Mouse (Mus musculus): ENCODE measurements around the gene Sapcd2.

Gene Sapcd2

GRCm38 (mm10) chr2:25371764-25372643 lies at the start of gene Sapcd2:
Gene Sapcd2, plus strand, starts transcription at chr2:25372321.
- TF ChIP-seq GATA4 (IDR thresholded peaks at IDR 0.05; ENCODE audit: insufficient replicate concordance, low read length) = no peak

GRCm38 (mm10) chr2:25326036-25326435 lies 46.1 kb upstream of the Sapcd2 start:
- no peak for TF ChIP-seq GATA4 (IDR thresholded peaks at IDR 0.05; ENCODE audit: insufficient replicate concordance, low read length)

GRCm38 (mm10) chr2:25328440-25328839 lies 43.7 kb upstream of the Sapcd2 start:
- TF ChIP-seq GATA4 (IDR thresholded peaks at IDR 0.05; ENCODE audit: insufficient replicate concordance, low read length) = no peak

GRCm38 (mm10) chr2:25331470-25331869 lies 40.7 kb upstream of the Sapcd2 start:
- TF ChIP-seq GATA4 (IDR thresholded peaks at IDR 0.05; ENCODE audit: insufficient replicate concordance, low read length) = no peak

GRCm38 (mm10) chr2:25332286-25333160 lies 39.6 kb upstream of the Sapcd2 start, which contains the start of gene Man1b1:
Gene Man1b1, plus strand, starts transcription at chr2:25332338.
- peak; percentile 99 for TF ChIP-seq GATA4 (IDR thresholded peaks at IDR 0.05; ENCODE audit: insufficient replicate concordance, low read length)

DNA sequence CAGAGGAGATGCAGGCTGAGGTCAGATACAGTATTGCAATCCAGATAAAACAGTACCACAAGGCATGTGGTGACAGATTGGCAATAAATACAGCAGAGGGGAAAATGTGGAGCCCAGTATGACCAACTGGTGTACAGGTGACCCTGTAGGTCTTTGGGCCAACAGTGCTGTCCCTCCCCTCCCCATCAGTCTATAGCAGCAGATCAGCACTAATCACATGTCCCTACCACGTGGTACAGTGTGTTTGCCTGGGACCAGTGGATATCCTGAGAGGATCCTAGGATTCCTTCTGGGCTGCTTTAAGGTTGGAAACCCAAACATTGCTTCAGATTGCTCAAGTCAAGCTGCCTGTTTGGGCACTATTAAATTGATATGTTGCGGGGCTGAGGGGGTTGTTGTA lies 38.6 kb upstream of the Sapcd2 start:
- no peak for TF ChIP-seq GATA4 (IDR thresholded peaks at IDR 0.05; ENCODE audit: insufficient replicate concordance, low read length)

- no peak for TF ChIP-seq GATA4 (IDR thresholded peaks at IDR 0.05; ENCODE audit: insufficient replicate concordance, low read length)
Observed at GRCm38 (mm10) chr2:25338303-25338702, 33.8 kb upstream of the Sapcd2 start.

GRCm38 (mm10) chr2:25348162-25348561 lies 24.0 kb upstream of the Sapcd2 start:
- TF ChIP-seq GATA4 (IDR thresholded peaks at IDR 0.05; ENCODE audit: insufficient replicate concordance, low read length) = no peak

- TF ChIP-seq GATA4 (IDR thresholded peaks at IDR 0.05; ENCODE audit: insufficient replicate concordance, low read length) = no peak
Observed at GRCm38 (mm10) chr2:25349499-25349898, 22.6 kb upstream of the Sapcd2 start.

DNA sequence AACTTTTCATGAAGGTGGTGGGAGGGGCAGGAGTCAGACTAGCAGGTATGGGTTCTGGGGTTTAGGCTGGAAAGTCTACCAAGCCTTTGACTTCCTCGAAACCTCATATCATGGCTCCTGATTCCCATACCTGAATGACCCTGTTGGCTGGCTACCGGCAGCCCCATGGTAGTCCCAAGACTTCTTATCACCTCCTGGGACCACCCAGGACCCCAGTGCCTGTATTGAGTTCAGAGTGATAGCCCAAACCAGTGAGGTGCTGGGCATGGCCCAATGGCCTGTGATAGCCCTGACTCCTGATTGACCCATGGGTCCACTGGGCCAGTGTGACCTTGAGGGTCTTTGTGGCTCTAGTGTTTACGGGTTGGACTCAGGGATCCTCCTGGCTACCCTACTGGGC lies 21.4 kb upstream of the Sapcd2 start:
- TF ChIP-seq GATA4 (IDR thresholded peaks at IDR 0.05; ENCODE audit: insufficient replicate concordance, low read length) = no peak

- TF ChIP-seq GATA4 (IDR thresholded peaks at IDR 0.05; ENCODE audit: insufficient replicate concordance, low read length) = no peak
Observed at GRCm38 (mm10) chr2:25354211-25354610, 17.9 kb upstream of the Sapcd2 start.

DNA sequence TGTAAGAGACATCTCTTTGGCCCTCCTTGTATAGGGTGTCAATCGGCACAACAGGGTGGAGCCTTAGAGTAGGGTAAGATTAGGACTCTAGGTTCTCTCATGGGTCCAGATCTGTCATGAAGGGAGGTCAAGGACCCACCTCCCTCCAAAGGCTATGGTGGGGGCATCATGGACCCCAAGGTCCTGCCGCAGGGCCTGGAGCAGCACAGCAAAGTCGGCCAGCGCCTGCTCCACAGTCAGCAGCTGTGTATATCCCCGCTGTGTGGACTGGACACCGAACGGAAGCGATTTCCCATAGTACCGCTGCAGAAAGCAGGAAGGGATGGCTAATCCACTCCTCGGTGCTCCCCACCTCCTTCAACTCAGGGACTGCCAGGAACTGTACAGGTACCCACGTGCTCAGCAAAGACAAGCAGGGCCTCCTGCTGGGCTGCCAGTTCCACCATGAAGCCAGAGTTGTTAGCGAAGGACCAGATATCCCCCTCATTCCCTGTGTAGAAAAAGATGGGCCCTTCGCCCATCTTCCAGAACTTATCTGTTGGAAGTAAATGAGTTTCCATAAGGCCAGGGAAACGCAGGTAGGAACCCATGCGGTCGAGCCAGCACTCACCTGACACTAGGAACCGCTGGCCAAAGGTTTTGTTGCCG lies 16.6 kb upstream of the Sapcd2 start:
- no peak for TF ChIP-seq GATA4 (IDR thresholded peaks at IDR 0.05; ENCODE audit: insufficient replicate concordance, low read length)

GRCm38 (mm10) chr2:25356208-25357079 lies 15.7 kb upstream of the Sapcd2 start, which contains the start of gene Dpp7:
Gene Dpp7, minus strand, starts transcription at chr2:25356359.
- TF ChIP-seq GATA4 (IDR thresholded peaks at IDR 0.05; ENCODE audit: insufficient replicate concordance, low read length) = no peak

- no peak for TF ChIP-seq GATA4 (IDR thresholded peaks at IDR 0.05; ENCODE audit: insufficient replicate concordance, low read length)
Observed at GRCm38 (mm10) chr2:25359848-25360247, 12.3 kb upstream of the Sapcd2 start.

Measured in liver, adult (tissue).